Mouse (Mus musculus): ENCODE results near the gene Churc1. TPM values are rescaled to one million over a fixed set of nuclear protein-coding genes. Genes with fewer than 3 reads are reported as not detected.
"Not testable (repeated sequence)": the region's sequence is repeated elsewhere in the genome, so short reads cannot be mapped to it uniquely, and the experiment has no call there.

Churc1 gene
- polyA plus RNA-seq, 1 experiment from 2014 or later: 78.9 TPM

GRCm38 (mm10) chr12:76775132-76775531 is 9.8 kb downstream of the Churc1 start:
- ATAC-seq (ENCODE audit: insufficient number of reproducible peaks, insufficient read depth, low FRiP score, low TSS enrichment): no peak
- Histone ChIP-seq H3K4me1 (no peaks in the 10 kb centered on the region), H3K4me2 (replicated peaks) (no peak overlapping the region), H3K27me3 (no peaks in the 10 kb centered on the region), H3K4me3 (no peak overlapping the region), H3K9me3 (no peaks in the 10 kb centered on the region), H3K9ac (no peak overlapping the region), H3K36me3 (no peaks in the 10 kb centered on the region), H3K27ac (no peak overlapping the region)
- WGBS: 58% methylated on average over 4 of the region's 4 CpGs

GRCm38 (mm10) chr12:76776898-76777297 is 11.6 kb downstream of the Churc1 start:
- Histone ChIP-seq H3K9me3 (no peaks in the 10 kb centered on the region), H3K27ac (no peak overlapping the region), H3K4me2 (replicated peaks) (no peak overlapping the region), H3K4me3 (no peak overlapping the region), H3K36me3 (no peaks in the 10 kb centered on the region), H3K27me3 (no peaks in the 10 kb centered on the region), H3K4me1 (no peaks in the 10 kb centered on the region), H3K9ac (no peak overlapping the region)
- no peak for ATAC-seq (ENCODE audit: insufficient number of reproducible peaks, insufficient read depth, low FRiP score, low TSS enrichment)
- 93% methylated on average over 5 of the region's 5 CpGs for WGBS

GRCm38 (mm10) chr12:76777845-76778244 is 12.5 kb downstream of the Churc1 start:
- Histone ChIP-seq H3K9me3 (no peaks in the 10 kb centered on the region), H3K4me2 (replicated peaks) (no peak overlapping the region), H3K9ac (no peak overlapping the region), H3K4me1 (no peaks in the 10 kb centered on the region), H3K27ac (no peak overlapping the region), H3K36me3 (no peaks in the 10 kb centered on the region), H3K27me3 (no peaks in the 10 kb centered on the region), H3K4me3 (no peak overlapping the region)
- ATAC-seq (ENCODE audit: insufficient number of reproducible peaks, insufficient read depth, low FRiP score, low TSS enrichment): no peak

- H3K27ac ChIP-seq: no peak overlapping the region
- H3K9me3 ChIP-seq: no peaks in the 10 kb centered on the region
- no peaks in the 10 kb centered on the region for H3K27me3 ChIP-seq
- 86% methylated on average over 10 of the region's 10 CpGs for WGBS
- no peaks in the 10 kb centered on the region for H3K4me1 ChIP-seq
- H3K36me3 ChIP-seq: no peaks in the 10 kb centered on the region
- no peak overlapping the region for H3K9ac ChIP-seq
- ATAC-seq (ENCODE audit: insufficient number of reproducible peaks, insufficient read depth, low FRiP score, low TSS enrichment): no peak
- no peak overlapping the region for H3K4me3 ChIP-seq
- H3K4me2 ChIP-seq (replicated peaks): no peak overlapping the region
Measured at GRCm38 (mm10) chr12:76778305-76779083, 13.2 kb downstream of the Churc1 start.

- no peak overlapping the region for H3K27ac ChIP-seq
- no peak overlapping the region for H3K4me3 ChIP-seq
- H3K9me3 ChIP-seq: no peaks in the 10 kb centered on the region
- H3K9ac ChIP-seq: no peak overlapping the region
- H3K27me3 ChIP-seq: no peaks in the 10 kb centered on the region
- no peaks in the 10 kb centered on the region for H3K36me3 ChIP-seq
- ATAC-seq (ENCODE audit: insufficient number of reproducible peaks, insufficient read depth, low FRiP score, low TSS enrichment): no peak
- 84% methylated on average over 5 of the region's 5 CpGs for WGBS
- no peaks in the 10 kb centered on the region for H3K4me1 ChIP-seq
- H3K4me2 ChIP-seq (replicated peaks): no peak overlapping the region
Measured at GRCm38 (mm10) chr12:76779951-76780350, 14.6 kb downstream of the Churc1 start.

GRCm38 (mm10) chr12:76780639-76781468 is 15.5 kb downstream of the Churc1 start:
- Histone ChIP-seq H3K9ac (no peak overlapping the region), H3K27ac (no peak overlapping the region), H3K9me3 (no peaks in the 10 kb centered on the region), H3K36me3 (no peaks in the 10 kb centered on the region), H3K27me3 (no peaks in the 10 kb centered on the region), H3K4me3 (no peak overlapping the region), H3K4me1 (no peaks in the 10 kb centered on the region), H3K4me2 (replicated peaks) (no peak overlapping the region)
- ATAC-seq (ENCODE audit: insufficient number of reproducible peaks, insufficient read depth, low FRiP score, low TSS enrichment): no peak
- 72% methylated on average over 12 of the region's 12 CpGs for WGBS

GRCm38 (mm10) chr12:76784056-76784619 is 18.8 kb downstream of the Churc1 start:
- H3K9me3 ChIP-seq: no peaks in the 10 kb centered on the region
- no peak for ATAC-seq (ENCODE audit: insufficient number of reproducible peaks, insufficient read depth, low FRiP score, low TSS enrichment)
- H3K4me2 ChIP-seq (replicated peaks): no peak overlapping the region
- no peak overlapping the region for H3K9ac ChIP-seq
- no peak overlapping the region for H3K4me3 ChIP-seq
- H3K4me1 ChIP-seq: no peaks in the 10 kb centered on the region
- H3K27ac ChIP-seq: no peak overlapping the region
- WGBS: 64% methylated on average over 10 of the region's 10 CpGs
- no peaks in the 10 kb centered on the region for H3K27me3 ChIP-seq
- H3K36me3 ChIP-seq: no peaks in the 10 kb centered on the region

GRCm38 (mm10) chr12:76790446-76791084 is 25.2 kb downstream of the Churc1 start:
- H3K27me3 ChIP-seq: no peaks in the 10 kb centered on the region
- WGBS: 55% methylated on average over 8 of the region's 8 CpGs

GRCm38 (mm10) chr12:76792540-76792939 is 27.2 kb downstream of the Churc1 start:
- not testable (repeated sequence) for ATAC-seq (ENCODE audit: insufficient number of reproducible peaks, insufficient read depth, low FRiP score, low TSS enrichment); H3K27me3 ChIP-seq
- 52% methylated on average over 14 of the region's 14 CpGs for WGBS

More at GRCm38 (mm10) chr12:76790446-76791084, 25.2 kb downstream of the Churc1 start:
- H3K36me3 ChIP-seq: no peaks in the 10 kb centered on the region
- no peaks in the 10 kb centered on the region for H3K4me1 ChIP-seq
- H3K27ac ChIP-seq: no peak overlapping the region
- no peak overlapping the region for H3K9ac ChIP-seq
- no peak overlapping the region for H3K4me2 ChIP-seq (replicated peaks)
- no peak for ATAC-seq (ENCODE audit: insufficient number of reproducible peaks, insufficient read depth, low FRiP score, low TSS enrichment)
- H3K4me3 ChIP-seq: no peak overlapping the region
- no peaks in the 10 kb centered on the region for H3K9me3 ChIP-seq

GRCm38 (mm10) chr12:76795350-76795749 is 30.0 kb downstream of the Churc1 start, which contains the start of gene Gpx2:
Gene Gpx2, minus strand, starts transcription at chr12:76795554.
- Histone ChIP-seq H3K27ac (no peak within 1 kb of the TSS), H3K4me2 (replicated peaks) (no peak within 1 kb of the TSS), H3K4me1 (0 out of 2 replicates have a peak, but pooled peaks cover 5% of the 10 kb centered on the region), H3K9me3 (no peaks in the 10 kb centered on the region), H3K9ac (no peak within 1 kb of the TSS), H3K27me3 (no peaks in the 10 kb centered on the region), H3K36me3 (no peaks in the 10 kb centered on the region), H3K4me3 (no peak within 1 kb of the TSS)
- ATAC-seq (ENCODE audit: insufficient number of reproducible peaks, insufficient read depth, low FRiP score, low TSS enrichment): no peak
- 65% methylated on average over 5 of the region's 5 CpGs for WGBS

More at GRCm38 (mm10) chr12:76792540-76792939, 27.2 kb downstream of the Churc1 start:
- not testable (repeated sequence) for H3K9ac ChIP-seq; H3K4me1 ChIP-seq; H3K4me3 ChIP-seq; H3K27ac ChIP-seq; H3K9me3 ChIP-seq; H3K36me3 ChIP-seq; H3K4me2 ChIP-seq (replicated peaks)

- no peaks in the 10 kb centered on the region for H3K9me3 ChIP-seq
- no peak for ATAC-seq (ENCODE audit: insufficient number of reproducible peaks, insufficient read depth, low FRiP score, low TSS enrichment)
- WGBS: 87% methylated on average over 7 of the region's 7 CpGs
Measured at GRCm38 (mm10) chr12:76796938-76797539, 31.7 kb downstream of the Churc1 start.

More at GRCm38 (mm10) chr12:76796938-76797539, 31.7 kb downstream of the Churc1 start:
- Histone ChIP-seq H3K4me3 (no peak overlapping the region), H3K4me2 (replicated peaks) (no peak overlapping the region), H3K36me3 (no peaks in the 10 kb centered on the region), H3K9ac (no peak overlapping the region), H3K27ac (no peak overlapping the region), H3K27me3 (no peaks in the 10 kb centered on the region), H3K4me1 (0 out of 2 replicates have a peak, but pooled peaks cover 5% of the 10 kb centered on the region)

Data from embryonic facial prominence, embryonic 12.5 days (tissue).